Mouse (Mus musculus) CH12F3 (cell line): ENCODE measurements around the gene Msi2.

ENCODE experiments used
- in situ Hi-C: fragments of 300-500 bp; cut with MboI; formaldehyde crosslinking; loops from 2 replicates; pipeline ENCODE4 v1.14.3; 2020; ENCODE audit warnings: low sequenced_read_pairs

The Msi2 gene

DNA sequence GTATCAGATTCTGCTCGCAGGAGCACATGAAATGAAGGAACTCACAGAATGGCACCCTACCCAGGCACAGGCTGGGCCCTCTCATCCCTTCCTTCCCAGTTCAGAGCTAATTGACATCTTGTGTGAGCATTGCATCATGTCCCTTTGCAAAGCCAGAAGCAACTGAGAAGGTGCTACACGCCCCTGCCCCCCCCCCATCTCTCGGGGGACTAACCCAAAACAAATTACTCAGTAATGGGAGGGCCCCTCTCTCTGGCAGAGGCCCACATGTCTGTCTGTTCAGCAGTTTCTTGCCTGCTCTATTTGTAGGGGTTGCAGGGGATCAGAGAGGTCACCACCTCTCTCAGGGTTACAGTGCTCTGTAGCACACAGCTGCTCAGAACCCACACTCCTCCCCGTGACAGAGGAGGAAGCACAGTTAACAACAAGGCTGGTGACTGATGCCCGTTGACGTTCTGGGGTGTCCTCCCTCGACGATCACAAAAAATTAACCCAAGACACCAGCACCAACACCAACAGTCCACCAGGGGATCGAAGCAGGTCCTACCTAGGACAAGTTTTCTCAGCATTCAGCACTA is 99.5 kb downstream of the Msi2 start:
- in situ Hi-C loops: no loop called here

GRCm38 (mm10) chr11:88618005-88618501 is 100.3 kb downstream of the Msi2 start:
- in situ Hi-C loops: no loop called here

DNA sequence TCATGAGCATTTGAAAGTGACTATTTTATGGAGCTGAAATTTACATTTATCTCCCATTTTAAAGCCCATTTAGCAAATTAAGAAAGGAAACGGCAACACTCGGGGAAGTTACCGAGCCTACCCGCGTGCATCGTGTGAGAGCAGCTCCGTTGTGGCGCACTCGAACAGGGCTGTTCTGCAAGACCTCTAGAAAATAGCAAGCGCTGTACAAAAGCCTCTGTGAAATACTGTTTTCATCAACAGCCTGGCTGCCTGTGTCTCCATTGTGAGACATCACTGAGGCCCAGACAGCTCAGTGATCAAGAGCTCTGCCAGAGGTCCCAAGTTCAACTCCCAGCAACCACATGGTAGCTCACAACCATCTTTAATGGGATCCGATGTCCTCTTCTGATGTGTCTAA is 100.9 kb downstream of the Msi2 start:
- in situ Hi-C loops: no loop called here

- in situ Hi-C loops: no loop called here
Measured at GRCm38 (mm10) chr11:88614527-88615305, 103.6 kb downstream of the Msi2 start.

DNA sequence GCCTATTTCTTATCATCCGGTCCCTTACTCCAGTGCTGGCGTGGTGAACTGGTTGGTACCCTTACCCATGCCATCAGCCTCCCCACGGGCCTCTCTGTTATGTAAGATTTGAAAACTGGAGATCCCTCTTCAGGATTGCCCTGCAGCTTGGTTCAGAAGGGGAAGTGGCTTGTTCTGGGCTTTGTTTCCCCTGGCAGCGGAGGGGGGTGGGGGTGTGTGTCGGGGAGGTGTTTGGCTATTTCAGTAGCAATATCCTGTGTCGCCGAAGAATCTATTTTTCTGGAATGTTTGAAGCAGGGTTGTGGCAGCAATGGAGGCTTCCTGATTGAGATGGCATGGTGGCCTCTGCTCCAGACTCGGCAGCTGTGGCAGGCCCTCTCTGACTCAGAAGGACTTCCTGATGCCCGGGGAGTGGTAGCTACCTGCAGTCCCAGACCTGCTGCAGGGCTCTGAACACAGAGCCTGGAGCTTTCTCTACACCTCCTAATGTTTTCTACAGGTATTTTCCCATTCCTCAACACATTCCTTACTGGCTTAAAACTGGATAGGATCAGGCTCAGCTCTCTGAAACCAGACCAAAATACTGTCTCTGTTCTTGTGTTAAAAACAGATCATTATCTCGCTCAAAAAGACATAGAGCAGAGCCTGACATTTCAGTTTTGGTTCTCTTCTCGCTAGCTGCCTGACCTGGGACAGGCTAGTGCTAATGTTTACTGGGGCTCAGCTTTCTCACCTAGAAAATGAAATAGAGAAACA is 104.4 kb downstream of the Msi2 start:
- in situ Hi-C loops: no loop called here

DNA sequence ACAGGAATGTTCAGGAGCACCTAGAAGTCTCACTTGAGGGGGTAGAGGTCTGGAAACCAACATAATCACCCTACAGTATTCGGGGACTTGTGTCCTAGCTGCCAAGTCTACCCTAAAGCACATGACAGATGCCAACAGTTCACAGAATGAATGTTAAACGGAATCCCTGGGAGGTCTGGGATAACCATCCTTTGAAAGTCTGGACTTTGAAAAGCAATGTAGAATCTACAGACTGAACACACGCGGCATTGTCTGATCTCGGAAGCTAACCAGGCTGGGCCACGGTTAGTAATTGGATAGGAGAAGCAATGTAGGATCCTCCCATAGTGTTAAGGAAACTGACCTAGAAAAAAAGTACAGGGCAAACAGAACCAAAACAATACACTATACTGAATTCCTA is 105.3 kb downstream of the Msi2 start:
- in situ Hi-C loops: no loop called here

DNA sequence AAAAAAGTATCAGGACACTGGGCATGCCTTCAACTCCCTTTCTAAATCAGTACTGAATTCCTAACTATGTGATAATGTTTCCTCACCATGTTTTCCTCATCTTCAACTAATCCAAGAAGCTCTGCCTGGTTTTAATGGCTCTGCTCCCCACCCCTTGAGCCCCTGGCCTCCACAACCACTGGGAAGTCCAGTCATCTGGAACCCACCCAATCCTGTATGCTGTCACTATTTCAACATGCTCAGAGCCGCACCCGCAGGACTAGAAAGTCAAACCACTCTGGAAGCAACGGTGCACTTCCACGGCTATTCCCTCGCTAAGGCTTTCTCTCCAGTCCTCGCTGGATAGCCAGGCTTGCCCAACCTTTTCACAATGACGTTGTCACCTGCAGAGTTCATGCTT is 106.2 kb downstream of the Msi2 start:
- in situ Hi-C loops: no loop called here

- in situ Hi-C loops: no loop called here
Measured at GRCm38 (mm10) chr11:88610809-88611208, 107.5 kb downstream of the Msi2 start.

DNA sequence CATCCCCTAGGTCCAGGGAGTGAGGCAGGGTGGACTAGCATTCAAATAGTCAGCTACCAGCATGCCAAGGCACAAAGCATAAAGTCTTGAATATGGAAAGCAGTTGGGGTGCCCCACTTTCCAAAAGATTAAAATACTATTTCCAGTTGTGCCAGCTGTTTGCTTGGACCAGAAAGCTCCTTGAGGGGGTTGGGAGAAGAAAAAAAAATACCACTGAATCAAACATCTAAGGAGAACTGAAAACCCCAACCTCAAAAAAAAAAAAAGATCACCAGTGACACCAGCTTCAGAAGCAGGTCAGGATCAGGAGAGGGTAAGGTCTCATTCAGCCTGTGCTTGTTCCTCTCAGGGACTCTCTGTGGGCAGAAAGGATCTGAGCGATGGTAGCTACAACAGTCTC is 108.2 kb downstream of the Msi2 start:
- in situ Hi-C loops: no loop called here

GRCm38 (mm10) chr11:88608584-88608983 is 109.7 kb downstream of the Msi2 start:
- in situ Hi-C loops: no loop called here

DNA sequence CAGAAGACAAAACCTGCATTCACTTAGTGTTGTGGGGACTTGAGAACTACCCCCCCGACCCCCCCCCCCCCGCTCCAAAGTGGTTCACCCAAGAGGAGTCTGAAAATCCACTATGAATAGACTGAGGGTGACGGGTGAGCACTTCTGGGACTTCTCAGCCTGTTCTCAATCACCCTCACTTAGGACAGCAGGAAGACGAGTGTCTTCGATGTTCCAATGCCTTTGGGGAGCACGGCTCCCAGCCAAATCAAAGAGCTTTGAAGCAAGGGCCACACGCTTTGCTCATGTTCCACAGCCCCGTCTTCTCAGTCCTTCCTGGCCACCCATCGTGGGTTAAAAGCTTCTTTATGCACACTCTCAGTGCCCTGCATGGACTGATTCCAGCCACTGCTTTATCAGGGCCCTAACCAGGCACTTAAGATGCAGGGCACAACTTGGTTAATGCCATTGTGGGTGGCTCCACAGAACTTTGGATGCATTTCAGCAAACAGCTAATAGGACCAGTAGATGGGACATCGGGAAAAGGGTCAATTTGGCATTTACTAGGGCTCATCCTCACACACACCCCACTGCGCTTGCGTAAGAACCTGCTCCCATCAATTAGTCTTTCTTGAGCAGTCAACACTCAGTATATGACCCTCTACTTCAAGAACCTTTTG is 110.5 kb downstream of the Msi2 start:
- in situ Hi-C loops: no loop called here

DNA sequence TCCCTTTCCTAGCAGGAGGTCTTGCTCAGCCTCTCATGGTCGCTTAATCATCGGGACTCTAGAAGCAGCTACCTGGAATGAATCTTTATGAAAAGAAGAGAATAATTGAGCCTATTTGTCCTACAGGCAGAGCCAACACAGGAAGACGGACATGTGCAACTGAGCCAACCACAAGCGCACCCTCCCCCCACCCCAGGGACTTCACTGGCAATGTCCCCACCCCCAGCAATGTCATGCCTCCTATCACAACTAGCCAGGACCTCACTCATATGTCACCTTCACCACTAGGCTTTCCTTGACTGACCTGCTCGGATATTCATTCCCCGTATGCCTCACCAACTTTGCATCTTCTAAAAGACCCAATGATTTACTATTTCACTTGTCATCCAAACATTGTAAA is 112.5 kb downstream of the Msi2 start:
- in situ Hi-C loops: no loop called here

- in situ Hi-C loops: no loop called here
Measured at GRCm38 (mm10) chr11:88605098-88605525, 113.2 kb downstream of the Msi2 start.

DNA sequence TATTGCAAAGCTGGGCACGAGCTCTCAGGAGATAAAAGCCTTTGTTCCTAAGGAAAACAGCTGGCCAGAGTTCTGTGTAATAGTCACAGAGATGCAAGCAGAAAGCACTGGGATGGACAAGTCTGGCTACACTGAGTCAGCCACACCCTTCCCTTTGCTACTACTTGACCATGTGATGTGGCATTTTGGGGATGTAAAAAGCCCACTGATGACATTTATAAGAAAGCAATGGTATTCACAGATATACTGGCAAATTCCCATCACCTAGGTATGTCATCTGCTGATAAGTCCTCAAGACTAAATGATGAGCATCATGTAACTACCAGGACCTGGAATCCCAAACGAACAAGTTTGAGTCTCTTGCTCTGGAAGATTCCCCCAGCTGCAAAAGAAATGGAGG is 113.7 kb downstream of the Msi2 start:
- in situ Hi-C loops: no loop called here

- in situ Hi-C loops: no loop called here
Measured at GRCm38 (mm10) chr11:88603366-88603765, 114.9 kb downstream of the Msi2 start.

DNA sequence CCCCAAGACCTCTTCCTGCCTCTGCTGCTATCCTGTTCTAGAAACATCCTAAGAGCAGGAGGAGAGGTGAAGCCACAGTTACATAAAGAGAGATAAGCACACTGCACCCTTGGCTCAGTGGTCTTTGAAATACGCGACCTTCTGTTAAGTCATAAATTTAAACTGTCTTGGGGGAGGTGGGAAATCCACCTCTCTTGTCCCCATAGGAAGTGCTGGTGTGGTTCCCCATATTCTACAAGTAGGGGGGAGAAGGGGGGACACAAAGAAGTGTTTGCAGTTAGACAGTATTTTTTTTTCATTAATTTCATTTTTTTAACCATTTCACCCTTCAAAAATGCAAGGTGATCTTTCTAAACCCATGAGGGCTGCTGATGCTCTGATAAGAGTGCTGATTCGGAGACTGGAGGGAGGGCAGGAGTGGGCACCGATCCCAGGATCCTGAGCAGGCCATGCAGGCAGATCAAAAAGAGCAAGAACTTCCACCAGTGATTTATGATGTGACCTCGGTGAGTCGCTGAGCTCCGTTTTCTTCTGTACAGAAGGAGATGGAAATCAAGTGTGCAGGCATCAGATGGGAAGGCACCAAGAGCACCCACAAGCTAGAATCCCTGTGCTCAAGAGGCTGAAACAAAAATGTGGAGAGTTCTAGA is 115.7 kb downstream of the Msi2 start:
- in situ Hi-C loops: no loop called here

DNA sequence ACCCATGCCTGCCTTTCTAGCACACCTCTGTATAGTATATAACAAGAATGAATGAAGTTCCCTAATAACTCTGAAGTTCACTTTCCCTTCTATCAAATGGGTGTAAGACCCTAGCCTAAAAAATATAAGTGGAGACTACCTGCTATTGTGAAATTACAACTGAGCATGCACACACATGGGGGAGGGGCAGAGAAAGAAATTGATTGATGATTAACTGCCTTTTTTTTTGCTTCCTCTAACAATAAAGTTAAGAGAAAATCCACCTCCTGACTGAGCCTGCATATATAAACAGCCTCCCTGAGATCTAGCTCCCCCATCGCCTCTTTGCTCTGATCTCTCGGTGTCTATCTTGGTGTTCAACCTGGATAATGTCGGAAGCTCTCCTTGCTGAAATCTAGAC is 118.1 kb downstream of the Msi2 start:
- in situ Hi-C loops: no loop called here

GRCm38 (mm10) chr11:88599332-88600130 is 118.8 kb downstream of the Msi2 start:
- in situ Hi-C loops: no loop called here

DNA sequence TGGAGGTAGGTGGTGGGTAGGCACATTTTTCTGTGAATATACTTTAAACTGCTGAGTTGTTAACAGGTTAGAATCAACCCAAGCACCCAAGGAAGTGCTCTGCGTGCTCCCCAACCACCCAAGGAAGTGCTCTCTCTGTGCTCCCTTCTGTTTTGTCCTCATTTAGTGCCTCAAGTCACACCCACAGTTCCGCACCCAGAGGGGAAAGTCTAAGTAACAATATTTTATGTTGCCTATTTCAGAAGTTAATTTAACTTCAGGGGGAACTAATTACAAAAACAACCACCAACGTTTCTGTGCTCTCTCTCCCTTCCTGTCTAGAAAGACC is 119.5 kb downstream of the Msi2 start:
- in situ Hi-C loops: no loop called here
